Mouse (Mus musculus) liver, adult (tissue): ENCODE data around the gene Gm8362.
"Not testable (repeated sequence)": the region's sequence is repeated elsewhere in the genome, so short reads cannot be mapped to it uniquely, and the experiment has no call there.

ENCODE experiments used
- GATA4 ChIP-seq: IDR thresholded peaks from 2 replicates; pipeline ENCODE4 v1.6.1; 2014; ENCODE audit warnings: mild to moderate bottlenecking, low read length; ENCODE audit not compliant: insufficient replicate concordance

The Gm8362 gene

DNA sequence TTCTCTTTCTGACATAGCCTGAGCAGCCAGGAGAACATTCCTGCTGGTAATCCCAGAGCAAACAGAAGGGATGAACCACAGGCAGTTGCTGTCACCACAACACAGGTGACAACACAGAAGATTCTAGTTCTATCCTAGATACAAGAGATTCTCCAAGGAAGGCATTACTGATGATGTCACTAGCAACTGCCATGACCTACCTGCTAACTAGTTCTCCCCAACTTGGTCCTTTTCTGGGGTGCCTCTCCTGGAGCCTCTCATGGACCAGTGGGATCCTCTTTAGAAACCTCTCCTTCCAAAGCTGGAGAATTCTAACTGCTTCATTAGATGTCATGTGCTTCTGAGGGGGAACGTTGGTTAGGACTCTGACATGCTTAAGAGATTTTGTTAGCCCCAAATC, at the start of gene Gm8362:
Gene Gm8362, minus strand, starts transcription at position 101 of the 400 bp plus-strand sequence.
- TF ChIP-seq GATA4: not testable (repeated sequence)

DNA sequence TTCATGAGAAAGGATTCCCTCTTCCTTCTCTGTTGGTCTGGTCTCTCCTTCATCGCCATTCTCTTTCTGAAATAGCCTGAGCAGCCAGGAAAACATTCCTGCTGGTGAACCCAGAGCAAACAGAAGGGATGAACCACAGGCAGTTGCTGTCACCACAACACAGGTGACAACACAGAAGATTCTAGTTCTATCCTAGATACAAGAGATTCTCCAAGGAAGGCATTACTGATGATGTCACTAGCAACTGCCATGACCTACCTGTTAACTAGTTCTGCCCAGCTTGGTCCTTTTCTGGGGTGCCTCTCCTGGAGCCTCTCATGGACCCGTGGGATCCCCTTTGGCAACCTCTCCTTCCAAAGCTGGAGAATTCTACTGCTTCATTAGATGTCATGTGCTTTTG, 32.0 kb downstream of the Gm8362 start, which contains the start of gene Gm3636:
Gene Gm3636, minus strand, starts transcription at position 101 of the 400 bp plus-strand sequence.
- not testable (repeated sequence) for TF ChIP-seq GATA4

DNA sequence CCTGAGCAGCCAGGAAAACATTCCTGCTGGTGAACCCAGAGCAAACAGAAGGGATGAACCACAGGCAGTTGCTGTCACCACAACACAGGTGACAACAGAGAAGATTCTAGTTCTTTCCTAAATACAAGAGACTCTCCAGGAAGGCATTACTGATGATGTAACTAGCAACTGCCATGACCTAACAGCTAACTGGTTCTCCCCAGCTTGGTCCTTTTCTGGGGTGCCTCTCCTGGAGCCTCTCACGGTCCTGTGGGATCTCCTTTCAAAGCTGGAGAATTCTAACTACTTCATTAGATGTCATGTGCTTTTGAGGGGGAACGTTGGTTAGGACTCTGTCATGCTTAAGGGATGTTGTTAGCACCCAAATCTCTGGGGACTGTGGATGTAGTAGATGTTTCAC, 54.1 kb downstream of the Gm8362 start, which contains the start of gene Gm8050:
Gene Gm8050, minus strand, starts transcription at position 101 of the 400 bp plus-strand sequence.
- TF ChIP-seq GATA4: not testable (repeated sequence)
